28 mouse cellular contexts compared by ENCODE assay signal in genomic region chr13:5919966-5920365, GRCm38 (mm10).
"Had no signal": no experiment of that assay in that cellular context is flagged by ENCODE, and none has a peak within 500 bp of the region (broad histone marks: within the 10 kb centered on the region; RNA-seq: fewer than 3 reads in every experiment).

No protein-coding gene starts in this region.

- H3K4me3 ChIP-seq: embryonic facial prominence, embryonic 10.5 days; embryonic facial prominence, embryonic 12.5 days; embryonic facial prominence, embryonic 13.5 days; embryonic facial prominence, embryonic 15.5 days; erythroblast, embryonic 14.5 days; forebrain, embryonic 10.5 days; forebrain, embryonic 12.5 days; forebrain, embryonic 13.5 days; forebrain, embryonic 15.5 days; gastrocnemius, adult 2 months had no signal

- H3K4me2 ChIP-seq: embryonic facial prominence, embryonic 12.5 days; embryonic facial prominence, embryonic 13.5 days; embryonic facial prominence, embryonic 15.5 days; forebrain, embryonic 12.5 days; forebrain, embryonic 13.5 days; forebrain, embryonic 15.5 days had no signal

- H3K9me3 ChIP-seq: embryonic facial prominence, embryonic 10.5 days; embryonic facial prominence, embryonic 12.5 days; embryonic facial prominence, embryonic 13.5 days; embryonic facial prominence, embryonic 15.5 days; forebrain, embryonic 10.5 days; forebrain, embryonic 12.5 days; forebrain, embryonic 13.5 days; forebrain, embryonic 15.5 days had no signal

- DNase-seq: cerebellum, adult 2 months; cerebellum, adult 8-10 months; cerebellum, adult 9-10 months; cerebellum, adult 9-11 months; cerebellum, postnatal 10 days; cerebellum, postnatal 14 days; cerebellum, postnatal 25 days; cerebellum, postnatal 36 days; embryo, embryonic 11 days; forebrain, postnatal 0 days; gastrocnemius, adult 2 months; gastrocnemius, postnatal 10 days; gastrocnemius, postnatal 14 days; gastrocnemius, postnatal 25 days; gastrocnemius, postnatal 36 days; heart, adult 11 months; heart, adult 18-20 months had no signal

- H3K9ac ChIP-seq: embryonic facial prominence, embryonic 12.5 days; embryonic facial prominence, embryonic 13.5 days; embryonic facial prominence, embryonic 15.5 days; forebrain, embryonic 12.5 days; forebrain, embryonic 13.5 days; forebrain, embryonic 15.5 days; forebrain, postnatal 0 days had no signal

- H3K4me1 ChIP-seq: embryonic facial prominence, embryonic 10.5 days; embryonic facial prominence, embryonic 12.5 days; embryonic facial prominence, embryonic 13.5 days; embryonic facial prominence, embryonic 15.5 days; forebrain, embryonic 10.5 days; forebrain, embryonic 12.5 days; forebrain, embryonic 13.5 days; forebrain, embryonic 15.5 days had no signal

- H3K36me3 ChIP-seq: embryonic facial prominence, embryonic 10.5 days; embryonic facial prominence, embryonic 12.5 days; embryonic facial prominence, embryonic 13.5 days; embryonic facial prominence, embryonic 15.5 days; forebrain, embryonic 10.5 days; forebrain, embryonic 12.5 days; forebrain, embryonic 15.5 days had no signal

- ATAC-seq: forebrain, embryonic 13.5 days; forebrain, embryonic 14.5 days; forebrain, embryonic 15.5 days; forebrain, embryonic 16.5 days; forebrain, postnatal 0 days had no signal

- H3K27me3 ChIP-seq: embryonic facial prominence, embryonic 12.5 days; embryonic facial prominence, embryonic 13.5 days; embryonic facial prominence, embryonic 15.5 days; forebrain, embryonic 12.5 days; forebrain, embryonic 13.5 days; forebrain, embryonic 15.5 days had no signal

- H3K27ac ChIP-seq: embryonic facial prominence, embryonic 10.5 days; embryonic facial prominence, embryonic 12.5 days; embryonic facial prominence, embryonic 13.5 days; embryonic facial prominence, embryonic 15.5 days; forebrain, embryonic 10.5 days; forebrain, embryonic 12.5 days; forebrain, embryonic 13.5 days; forebrain, embryonic 15.5 days; gastrocnemius, adult 2 months had no signal
